Mouse (Mus musculus) lung, adult 2 months (tissue): ENCODE results near the gene Hbb-bs.

Source experiments
- CTCF ChIP-seq: fragments of 200-500 bp; IDR thresholded peaks from 2 replicates; pipeline ENCODE4 v1.5.1; 2011; ENCODE audit warnings: mild to moderate bottlenecking, low read length, control low read depth; ENCODE audit not compliant: insufficient read depth
- POLR2A ChIP-seq: fragments of 200-500 bp; IDR thresholded peaks from 2 replicates; pipeline ENCODE4 v1.6.1; 2011; ENCODE audit warnings: low read depth, mild to moderate bottlenecking, control low read depth, low read length, borderline replicate concordance; ENCODE audit errors: extremely low read depth

DNA sequence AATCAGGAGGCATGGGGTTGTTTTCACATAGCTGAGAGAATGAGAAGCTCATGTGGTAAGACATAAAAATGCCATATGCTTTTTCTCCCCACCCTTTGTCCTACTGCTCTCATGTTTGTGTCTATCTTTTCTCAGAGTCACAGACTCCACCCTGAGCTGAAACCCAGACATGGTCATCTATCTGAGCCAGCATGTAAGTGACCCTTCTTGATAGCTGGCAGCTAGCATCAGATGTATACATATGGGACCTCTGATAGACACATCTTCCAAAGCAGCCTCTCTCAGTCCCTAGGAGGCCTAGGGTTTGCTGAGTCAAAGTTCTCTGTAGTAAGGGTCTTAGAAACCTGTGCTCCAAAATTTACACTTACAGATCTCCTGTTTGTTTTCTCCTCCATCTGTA is 37.8 kb upstream of the Hbb-bs start:
- TF ChIP-seq CTCF, result no peak
- TF ChIP-seq POLR2A, result no peak
